In genomic region chr15:99387976-99388375, GRCm38 (mm10) we compare ENCODE assay signal across 18 mouse cellular contexts. TPM values are rescaled to one million over a fixed set of nuclear protein-coding genes. Genes with fewer than 3 reads are reported as not detected.
DNase-seq lines count a peak whose midpoint lies in the region; ATAC-seq and TF ChIP-seq lines count a peak whose summit lies in the region.
"Had no signal": no experiment of that assay in that cellular context is flagged by ENCODE, and none has a peak within 500 bp of the region (broad histone marks: within the 10 kb centered on the region; RNA-seq: fewer than 3 reads in every experiment).

No protein-coding gene starts in this region.

- H3K4me3 ChIP-seq in myocyte, result no peak overlapping the region
- H3K4me3 ChIP-seq in forebrain, embryonic 12.5 days (replicated peaks), result no peak overlapping the region
- H3K4me3 ChIP-seq: forebrain, embryonic 13.5 days; heart, embryonic 13.5 days; midbrain, embryonic 13.5 days; stomach, embryonic 15.5 days had no signal

- H3K9me3 ChIP-seq in forebrain, embryonic 12.5 days, result no peaks in the 10 kb centered on the region
- H3K9me3 ChIP-seq: forebrain, embryonic 13.5 days; heart, embryonic 13.5 days; midbrain, embryonic 13.5 days; stomach, embryonic 15.5 days had no signal

- H3K27ac ChIP-seq in forebrain, embryonic 12.5 days, result no peak overlapping the region
- H3K27ac ChIP-seq: forebrain, embryonic 13.5 days; heart, embryonic 13.5 days; liver, embryonic 14.5 days; midbrain, embryonic 13.5 days; stomach, embryonic 15.5 days had no signal

- no peak overlapping the region for H3K9ac ChIP-seq in forebrain, embryonic 12.5 days
- H3K9ac ChIP-seq: forebrain, embryonic 13.5 days; heart, embryonic 13.5 days; liver, embryonic 14.5 days; midbrain, embryonic 13.5 days; stomach, embryonic 15.5 days had no signal

- peak; percentile 69 for ATAC-seq in granulocyte monocyte progenitor cell, adult 5-6 weeks (replicated peaks; ENCODE audit: poor library complexity, severe bottlenecking)
- ATAC-seq in erythroblast, adult 5-6 weeks (replicated peaks; ENCODE audit: low FRiP score, poor library complexity, severe bottlenecking), result no peak
- no peak for ATAC-seq in forebrain, embryonic 12.5 days (ENCODE audit: low FRiP score)
- ATAC-seq: forebrain, embryonic 13.5 days; midbrain, embryonic 13.5 days had no signal

- TF ChIP-seq POLR2A in myocyte (IDR thresholded peaks at IDR 0.05; ENCODE audit: insufficient read length, low read depth), result no peak

- H3K79me2 ChIP-seq in myocyte (ENCODE audit: control insufficient read depth, insufficient read depth), result peaks cover 2% of the 10 kb centered on the region

- no peak overlapping the region for H3ac ChIP-seq in myocyte (ENCODE audit: control insufficient read depth, insufficient read length)

- H3K27me3 ChIP-seq in myocyte (ENCODE audit: control insufficient read depth, insufficient read depth, insufficient read length), result no peaks in the 10 kb centered on the region
- H3K27me3 ChIP-seq in forebrain, embryonic 12.5 days, result no peaks in the 10 kb centered on the region
- H3K27me3 ChIP-seq: forebrain, embryonic 13.5 days; heart, embryonic 13.5 days; midbrain, embryonic 13.5 days; stomach, embryonic 15.5 days had no signal

- WGBS in forebrain, embryonic 12.5 days, result 77% methylated on average over 4 of the region's 4 CpGs

- H3K36me3 ChIP-seq in myocyte (ENCODE audit: control insufficient read depth, insufficient read depth), result no peaks in the 10 kb centered on the region
- H3K36me3 ChIP-seq in forebrain, embryonic 12.5 days (replicated peaks), result no peaks in the 10 kb centered on the region
- H3K36me3 ChIP-seq: heart, embryonic 13.5 days; midbrain, embryonic 13.5 days; stomach, embryonic 15.5 days had no signal

- DNase-seq in kidney, adult 9 months, result peak; percentile 69
- DNase-seq in kidney, postnatal 36 days, result no peak
- DNase-seq in MEL-GATA-1-ER (ENCODE audit: extremely low read depth, low read depth), result peak; percentile 21
- DNase-seq: adrenal gland, postnatal 36 days; cerebellum, adult 9-11 months; heart, postnatal 4 days; left cerebral cortex, postnatal 4 days; lung, postnatal 36 days; spleen, adult 18-20 months had no signal

- peaks cover 4% of the 10 kb centered on the region for H3K4me1 ChIP-seq in forebrain, embryonic 12.5 days

- peak overlapping the region; percentile 63 for H3K4me2 ChIP-seq in myocyte (ENCODE audit: low read depth)
- no peak overlapping the region for H3K4me2 ChIP-seq in forebrain, embryonic 12.5 days
- H3K4me2 ChIP-seq: forebrain, embryonic 13.5 days; heart, embryonic 13.5 days; midbrain, embryonic 13.5 days; stomach, embryonic 15.5 days had no signal

TF ChIP-seq in myocyte, 11 proteins besides CTCF, POLR2A, EP300 and RAD21:
- TF ChIP-seq TCF3 (IDR thresholded peaks at IDR 0.05; ENCODE audit: insufficient read length, low read depth) (no peak), CEBPB (IDR thresholded peaks at IDR 0.05; ENCODE audit: insufficient read depth, poor library complexity, severe bottlenecking) (no peak), TCF12 (IDR thresholded peaks at IDR 0.05; ENCODE audit: insufficient read depth, poor library complexity, severe bottlenecking) (no peak), MYOG (IDR thresholded peaks at IDR 0.05; ENCODE audit: control insufficient read depth in 1 of 3, insufficient read depth in 1 of 3, insufficient read length in 2 of 3, low read depth in 2 of 3) (peak in 1 of 3 experiments; percentile 33), MYOD1 (IDR thresholded peaks at IDR 0.05; ENCODE audit: control insufficient read depth in 1 of 3, insufficient read length in 2 of 3, low read depth in 2 of 3) (peak in 2 of 3 experiments; percentile 44 to 69), E2F4 (IDR thresholded peaks at IDR 0.05; ENCODE audit: insufficient read depth) (no peak), REST (IDR thresholded peaks at IDR 0.05; ENCODE audit: insufficient read depth, insufficient read length) (no peak), MAX (IDR thresholded peaks at IDR 0.05; ENCODE audit: low read depth) (no peak)
TF ChIP-seq in myocyte: peak in this region for 2.

RNA-seq across cellular contexts. Expression of gene Tmbim6, which starts 4.7 kb away (rescaled TPM):
- 383 and 409 TPM in 2 replicates for total RNA-seq in granulocyte monocyte progenitor cell, adult 5-6 weeks (2014; fragmentation: Nextera tagmentation)
- 163 and 164 TPM in 2 replicates for total RNA-seq in granulocyte monocyte progenitor cell, adult 5-6 weeks (2017)
- 691 TPM for polyA plus RNA-seq in myocyte (2012; fragmentation: generic; extraction: Trizol)
- total RNA-seq in erythroblast, adult 5-6 weeks (2015; ENCODE audit: low replicate concordance), result 275 and 339 TPM in 2 replicates
- total RNA-seq in erythroblast, adult 5-6 weeks (2017; ENCODE audit: low replicate concordance), result 204 and 239 TPM in 2 replicates
- polyA plus RNA-seq in forebrain, embryonic 12.5 days (2016; fragmentation: Nextera tagmentation; extraction: Ambion mirVana), result 252 and 256 TPM in 2 replicates

RNA-seq across cellular contexts. Expression of gene Fmnl3, which starts 17.7 kb away (rescaled TPM):
- total RNA-seq in granulocyte monocyte progenitor cell, adult 5-6 weeks (2014; fragmentation: Nextera tagmentation), result 18.0 and 22.5 TPM in 2 replicates
- total RNA-seq in granulocyte monocyte progenitor cell, adult 5-6 weeks (2017), result 20.7 and 23.8 TPM in 2 replicates
- 62.6 TPM for polyA plus RNA-seq in myocyte (2012; fragmentation: generic; extraction: Trizol)
- total RNA-seq in erythroblast, adult 5-6 weeks (2015; ENCODE audit: low replicate concordance), result 1.2 and 3.6 TPM in 2 replicates
- 3.7 and 4.5 TPM in 2 replicates for total RNA-seq in erythroblast, adult 5-6 weeks (2017; ENCODE audit: low replicate concordance)
- polyA plus RNA-seq in forebrain, embryonic 12.5 days (2016; fragmentation: Nextera tagmentation; extraction: Ambion mirVana), result 12.1 and 14.1 TPM in 2 replicates

Comparison
In these comparisons a context has a peak if more than half of its experiments do, and no peak if none do; other contexts are left out.
1. DNase-seq: peak in kidney, adult 9 months (single experiment) and MEL-GATA-1-ER (single experiment); none in kidney, postnatal 36 days (0 of 2).